Mouse (Mus musculus) liver, embryonic 14.5 days (tissue): Measurements from ENCODE around the gene Chrm4. TPM values are rescaled to one million over a fixed set of nuclear protein-coding genes. Genes with fewer than 3 reads are reported as not detected.

Source experiments
- ATAC-seq: fragments of 200-750 bp; cut with Nextera tagmentation; 2 replicates; pipeline ENCODE4 v1.8.0; 2017; ENCODE audit warnings: moderate number of reproducible peaks, mild to moderate bottlenecking, moderate library complexity; ENCODE audit not compliant: insufficient read depth
- DNase-seq, 3 experiments: peaks; one replicate each; pipeline ENCODE4 v3.0.0-alpha.2; 2012 to 2013; ENCODE audit warnings: low read depth in 3 of 3, low spot score in 3 of 3
- H3K27ac ChIP-seq: fragments of 300-500 bp; sonication (generic); 2 replicates; pipeline ENCODE4 v1.5.1; 2014; ENCODE audit warnings: moderate library complexity, mild to moderate bottlenecking, control low read depth, inconsistent platforms
- H3K27me3 ChIP-seq: fragments of 300-500 bp; sonication (generic); 2 replicates; pipeline ENCODE4 v1.6.1; 2014; ENCODE audit warnings: mild to moderate bottlenecking, low read length, moderate library complexity; ENCODE audit not compliant: control insufficient read depth, insufficient read depth
- H3K36me3 ChIP-seq: fragments of 300-500 bp; sonication (generic); replicated peaks from 2 replicates; pipeline ENCODE4 v1.6.1; 2014; ENCODE audit warnings: low read depth; ENCODE audit not compliant: control insufficient read depth, insufficient read depth
- H3K4me1 ChIP-seq, 2 experiments: fragments of 200-500 bp in 1 of 2; fragments of 300-500 bp in 1 of 2; sonication (generic) in 1 of 2; replicated peaks; 2 replicates each; pipeline ENCODE4 v1.6.1; 2012 to 2014; ENCODE audit warnings: antibody characterized with exemption in 1 of 2, inconsistent platforms in 1 of 2, low read length in 1 of 2; ENCODE audit not compliant: control insufficient read depth in 2 of 2, insufficient read depth in 2 of 2
- H3K4me2 ChIP-seq: fragments of 300-500 bp; sonication (generic); 2 replicates; pipeline ENCODE4 v1.6.1; 2014; ENCODE audit warnings: low read depth, mild to moderate bottlenecking, control low read depth, moderate library complexity
- H3K4me3 ChIP-seq, 2 experiments: fragments of 200-500 bp in 1 of 2; fragments of 300-500 bp in 1 of 2; sonication (generic) in 1 of 2; 2 replicates each; pipeline ENCODE4 v1.5.1; 2012 to 2014; ENCODE audit warnings: low read depth in 2 of 2, low read length in 2 of 2, mild to moderate bottlenecking in 2 of 2, control low read depth in 1 of 2, inconsistent platforms in 1 of 2, moderate library complexity in 1 of 2; ENCODE audit not compliant: insufficient read depth in 1 of 2
- H3K9ac ChIP-seq: fragments of 300-500 bp; sonication (generic); replicated peaks from 2 replicates; pipeline ENCODE4 v1.6.1; 2014; ENCODE audit warnings: mild to moderate bottlenecking, control low read depth, moderate library complexity
- H3K9me3 ChIP-seq: fragments of 300-500 bp; sonication (generic); 2 replicates; pipeline ENCODE4 v1.6.1; 2016; ENCODE audit warnings: low read length, mixed read lengths; ENCODE audit not compliant: control insufficient read depth
- CTCF ChIP-seq: IDR thresholded peaks from 2 replicates; pipeline ENCODE4 v1.5.1; 2016; ENCODE audit warnings: antibody characterized with exemption, low read depth, control low read depth
- EP300 ChIP-seq: IDR thresholded peaks from 2 replicates; pipeline ENCODE4 v1.6.1; 2016; ENCODE audit warnings: antibody characterized with exemption, low read depth
- WGBS: fragments of 180-500 bp; shearing (Covaris S2); extraction: QIAGEN DNeasy Blood & Tissue Kit; methylation state at CpG from one replicate; pipeline ENCODE4 v1.1.7; 2014; ENCODE audit not compliant: insufficient replicate concordance; 5-methylcytosine and 5-hydroxymethylcytosine counted together
- polyA plus RNA-seq, 2 experiments: library from polyadenylated mRNA; depleted of rRNA in 1 of 2; stranded (reverse) in 1 of 2; unstranded in 1 of 2; fragments of >200 nt; fragmentation: Nextera tagmentation in 1 of 2; extraction: Ambion mirVana in 1 of 2; gene quantifications; 2 replicates each; pipeline versions ENCODE4 v1.2.1 to v1.2.3; 2012 to 2014

The Chrm4 gene
- polyA plus RNA-seq, 2 experiments, result 0.06 TPM; not detected in 1

- DNase-seq, result no peak
- 78% methylated on average over 3 of the region's 3 CpGs for WGBS
- H3K9me3 ChIP-seq, result no peaks in the 10 kb centered on the region
- H3K27me3 ChIP-seq, result no peaks in the 10 kb centered on the region
- H3K9ac ChIP-seq, result no peak overlapping the region
- no peak overlapping the region for H3K27ac ChIP-seq
- no peaks in the 10 kb centered on the region; the same call in 1 of the 2 replicates for H3K36me3 ChIP-seq
- no peak overlapping the region for H3K4me2 ChIP-seq
- H3K4me3 ChIP-seq, result no peak overlapping the region
- no peak for ATAC-seq
- no peak for TF ChIP-seq EP300
- no peak for TF ChIP-seq CTCF
- H3K4me1 ChIP-seq, result no peaks in the 10 kb centered on the region
Measured at GRCm38 (mm10) chr2:91895401-91895800, 31.6 kb upstream of the Chrm4 start.

- no peaks in the 10 kb centered on the region for H3K9me3 ChIP-seq
- ATAC-seq, result no peak
Measured at GRCm38 (mm10) chr2:91897968-91898367, 29.1 kb upstream of the Chrm4 start.

GRCm38 (mm10) chr2:91899141-91899540 lies 27.9 kb upstream of the Chrm4 start:
- 83% methylated on average over 3 of the region's 3 CpGs for WGBS
- no peak overlapping the region for H3K9ac ChIP-seq
- no peak overlapping the region for H3K27ac ChIP-seq
- no peaks in the 10 kb centered on the region for H3K4me1 ChIP-seq
- H3K4me3 ChIP-seq, result no peak overlapping the region
- DNase-seq (no peak), ATAC-seq (no peak)
- H3K36me3 ChIP-seq, result no peaks in the 10 kb centered on the region; the same call in 1 of the 2 replicates
- TF ChIP-seq EP300 (no peak), CTCF (no peak)
- H3K27me3 ChIP-seq, result no peaks in the 10 kb centered on the region
- no peak overlapping the region for H3K4me2 ChIP-seq
- H3K9me3 ChIP-seq, result no peaks in the 10 kb centered on the region

More at GRCm38 (mm10) chr2:91897968-91898367, 29.1 kb upstream of the Chrm4 start:
- no peak overlapping the region for H3K4me3 ChIP-seq
- no peak overlapping the region for H3K4me2 ChIP-seq
- no peaks in the 10 kb centered on the region for H3K27me3 ChIP-seq
- H3K36me3 ChIP-seq, result no peaks in the 10 kb centered on the region; the same call in 1 of the 2 replicates
- no peak for DNase-seq
- H3K9ac ChIP-seq, result no peak overlapping the region
- TF ChIP-seq EP300 (no peak), CTCF (no peak)
- H3K27ac ChIP-seq, result no peak overlapping the region
- H3K4me1 ChIP-seq, result no peaks in the 10 kb centered on the region

- DNase-seq (no peak), ATAC-seq (no peak)
- H3K4me1 ChIP-seq, result no peaks in the 10 kb centered on the region
- H3K36me3 ChIP-seq, result no peaks in the 10 kb centered on the region; the same call in 1 of the 2 replicates
- no peak for TF ChIP-seq EP300
- TF ChIP-seq CTCF, result no peak
- no peak overlapping the region for H3K4me2 ChIP-seq
- H3K9me3 ChIP-seq, result no peaks in the 10 kb centered on the region
- H3K27me3 ChIP-seq, result no peaks in the 10 kb centered on the region
- 73% methylated on average over 8 of the region's 8 CpGs for WGBS
- H3K27ac ChIP-seq, result no peak overlapping the region
- no peak overlapping the region for H3K4me3 ChIP-seq
- no peak overlapping the region for H3K9ac ChIP-seq
Measured at GRCm38 (mm10) chr2:91900431-91900830, 26.6 kb upstream of the Chrm4 start.

GRCm38 (mm10) chr2:91902336-91902735 lies 24.7 kb upstream of the Chrm4 start:
- H3K4me2 ChIP-seq, result no peak overlapping the region
- TF ChIP-seq EP300 (no peak), CTCF (no peak)
- no peaks in the 10 kb centered on the region for H3K27me3 ChIP-seq
- 74% methylated on average over 5 of the region's 5 CpGs for WGBS
- no peak for ATAC-seq
- DNase-seq, result no peak
- H3K36me3 ChIP-seq, result no peaks in the 10 kb centered on the region; the same call in 1 of the 2 replicates
- no peak overlapping the region for H3K27ac ChIP-seq
- H3K9me3 ChIP-seq, result no peaks in the 10 kb centered on the region
- H3K4me3 ChIP-seq, result no peak overlapping the region
- H3K9ac ChIP-seq, result no peak overlapping the region
- no peaks in the 10 kb centered on the region for H3K4me1 ChIP-seq
